In the genomic region with DNA sequence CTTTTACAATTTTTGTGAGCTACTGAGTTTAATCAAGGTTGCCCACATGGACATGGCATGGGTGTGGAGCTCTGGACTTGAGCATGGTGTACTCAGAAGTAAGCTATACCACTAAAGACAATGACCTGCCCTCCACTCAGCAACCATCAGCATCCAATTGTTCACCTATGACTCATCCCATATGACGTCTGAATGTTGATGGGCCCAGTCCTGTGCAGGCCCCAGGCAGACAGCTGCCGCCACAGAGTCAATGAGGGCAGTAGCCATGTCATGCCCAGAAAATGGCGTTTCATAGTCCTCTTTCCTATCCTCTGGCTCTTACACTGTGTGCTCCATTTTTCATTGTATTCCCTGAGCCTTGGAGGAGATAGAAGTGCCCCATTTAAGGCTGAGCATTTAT, we compare ENCODE assay signal across 29 mouse cellular contexts. TPM values are rescaled to one million over a fixed set of nuclear protein-coding genes. Genes with fewer than 3 reads are reported as not detected.
"Had no signal": no experiment of that assay in that cellular context is flagged by ENCODE, and none has a peak within 500 bp of the region (broad histone marks: within the 10 kb centered on the region; RNA-seq: fewer than 3 reads in every experiment).

No protein-coding gene starts in this region.

- H3K27ac ChIP-seq: embryonic facial prominence, embryonic 10.5 days; embryonic facial prominence, embryonic 12.5 days; embryonic facial prominence, embryonic 13.5 days; embryonic facial prominence, embryonic 15.5 days; forebrain, embryonic 10.5 days; forebrain, embryonic 12.5 days; forebrain, embryonic 13.5 days; forebrain, embryonic 15.5 days; gastrocnemius, adult 2 months; heart, adult 2 months had no signal

- H3K4me1 ChIP-seq: embryonic facial prominence, embryonic 10.5 days; embryonic facial prominence, embryonic 12.5 days; embryonic facial prominence, embryonic 13.5 days; embryonic facial prominence, embryonic 15.5 days; forebrain, embryonic 10.5 days; forebrain, embryonic 12.5 days; forebrain, embryonic 13.5 days; forebrain, embryonic 15.5 days had no signal

- DNase-seq: cerebellum, adult 8-10 months; cerebellum, adult 9-10 months; cerebellum, adult 9-11 months; cerebellum, postnatal 10 days; cerebellum, postnatal 14 days; cerebellum, postnatal 25 days; cerebellum, postnatal 36 days; embryo, embryonic 11 days; forebrain, postnatal 0 days; gastrocnemius, adult 2 months; gastrocnemius, postnatal 10 days; gastrocnemius, postnatal 14 days; gastrocnemius, postnatal 25 days; gastrocnemius, postnatal 36 days; heart, adult 18-20 months; heart, adult 2 months had no signal

- H3K4me2 ChIP-seq: embryonic facial prominence, embryonic 12.5 days; embryonic facial prominence, embryonic 13.5 days; embryonic facial prominence, embryonic 15.5 days; forebrain, embryonic 12.5 days; forebrain, embryonic 13.5 days; forebrain, embryonic 15.5 days had no signal

- H3K9ac ChIP-seq: embryonic facial prominence, embryonic 12.5 days; embryonic facial prominence, embryonic 13.5 days; embryonic facial prominence, embryonic 15.5 days; forebrain, embryonic 12.5 days; forebrain, embryonic 13.5 days; forebrain, embryonic 15.5 days; forebrain, postnatal 0 days had no signal

- H3K4me3 ChIP-seq: embryonic facial prominence, embryonic 10.5 days; embryonic facial prominence, embryonic 12.5 days; embryonic facial prominence, embryonic 13.5 days; embryonic facial prominence, embryonic 15.5 days; erythroblast, embryonic 14.5 days; forebrain, embryonic 10.5 days; forebrain, embryonic 12.5 days; forebrain, embryonic 13.5 days; forebrain, embryonic 15.5 days; gastrocnemius, adult 2 months; heart, adult 2 months had no signal

- ATAC-seq: forebrain, embryonic 13.5 days; forebrain, embryonic 14.5 days; forebrain, embryonic 15.5 days; forebrain, embryonic 16.5 days; forebrain, postnatal 0 days had no signal

- H3K36me3 ChIP-seq: embryonic facial prominence, embryonic 10.5 days; embryonic facial prominence, embryonic 12.5 days; embryonic facial prominence, embryonic 13.5 days; embryonic facial prominence, embryonic 15.5 days; forebrain, embryonic 10.5 days; forebrain, embryonic 12.5 days; forebrain, embryonic 15.5 days had no signal

- H3K27me3 ChIP-seq: embryonic facial prominence, embryonic 12.5 days; embryonic facial prominence, embryonic 13.5 days; embryonic facial prominence, embryonic 15.5 days; forebrain, embryonic 12.5 days; forebrain, embryonic 13.5 days; forebrain, embryonic 15.5 days had no signal

- H3K9me3 ChIP-seq: embryonic facial prominence, embryonic 10.5 days; embryonic facial prominence, embryonic 12.5 days; embryonic facial prominence, embryonic 13.5 days; embryonic facial prominence, embryonic 15.5 days; forebrain, embryonic 10.5 days; forebrain, embryonic 12.5 days; forebrain, embryonic 13.5 days; forebrain, embryonic 15.5 days had no signal

RNA-seq across cellular contexts. Expression of a gene that starts 8.5 kb away (rescaled TPM):
- polyA plus RNA-seq: erythroblast, embryonic 14.5 days had no signal

RNA-seq across cellular contexts. Expression of a gene that starts 14.5 kb away (rescaled TPM):
- polyA plus RNA-seq: erythroblast, embryonic 14.5 days had no signal

RNA-seq across cellular contexts. Expression of a gene that starts 47.9 kb away (rescaled TPM):
- polyA plus RNA-seq: embryonic facial prominence, embryonic 11.5 days; erythroblast, embryonic 14.5 days; forebrain, embryonic 11.5 days; forebrain, embryonic 12.5 days had no signal

RNA-seq across cellular contexts. Expression of a gene that starts 48.2 kb away (rescaled TPM):
- polyA plus RNA-seq: erythroblast, embryonic 14.5 days had no signal
